Mouse (Mus musculus): Measurements from ENCODE around the gene Ppm1l. TPM values are rescaled to one million over a fixed set of nuclear protein-coding genes. Genes with fewer than 3 reads are reported as not detected.
"Not testable (repeated sequence)": the region's sequence is repeated elsewhere in the genome, so short reads cannot be mapped to it uniquely, and the experiment has no call there.

Ppm1l gene
- polyA plus RNA-seq, 1 experiment from 2014 or later, result 10.9 TPM

GRCm38 (mm10) chr3:69373544-69374306 lies 57.1 kb downstream of the Ppm1l start:
- Histone ChIP-seq H3K27ac (replicated peaks in 1 of 2; ENCODE audit: control insufficient read depth in 1 of 2, insufficient read depth in 1 of 2, low read depth in 2 of 2, low read length in 2 of 2) (no peak overlapping the region), H3K4me1 (ENCODE audit: control insufficient read depth in 2 of 2, insufficient read depth in 2 of 2, low read length in 2 of 2) (no peaks in the 10 kb centered on the region), H3K27me3 (ENCODE audit: control insufficient read depth, insufficient read depth, low read length) (no peaks in the 10 kb centered on the region), H3K36me3 (ENCODE audit: control insufficient read depth, insufficient read depth, low read length) (no peaks in the 10 kb centered on the region), H3K9ac (ENCODE audit: low read length) (no peak overlapping the region), H3K4me2 (ENCODE audit: low read length) (no peak overlapping the region), H3K4me3 (ENCODE audit: control insufficient read depth in 1 of 2, insufficient read depth in 1 of 2, low read depth in 1 of 2, low read length in 2 of 2) (no peak overlapping the region), H3K9me3 (ENCODE audit: control insufficient read depth, low read length) (peaks cover 3% of the 10 kb centered on the region; the same call in 1 of the 2 replicates)
- no peak for ATAC-seq (ENCODE audit: insufficient number of reproducible peaks, insufficient read depth, low FRiP score, low read depth)
- 77% methylated on average over 10 of the region's 10 CpGs for WGBS

DNA sequence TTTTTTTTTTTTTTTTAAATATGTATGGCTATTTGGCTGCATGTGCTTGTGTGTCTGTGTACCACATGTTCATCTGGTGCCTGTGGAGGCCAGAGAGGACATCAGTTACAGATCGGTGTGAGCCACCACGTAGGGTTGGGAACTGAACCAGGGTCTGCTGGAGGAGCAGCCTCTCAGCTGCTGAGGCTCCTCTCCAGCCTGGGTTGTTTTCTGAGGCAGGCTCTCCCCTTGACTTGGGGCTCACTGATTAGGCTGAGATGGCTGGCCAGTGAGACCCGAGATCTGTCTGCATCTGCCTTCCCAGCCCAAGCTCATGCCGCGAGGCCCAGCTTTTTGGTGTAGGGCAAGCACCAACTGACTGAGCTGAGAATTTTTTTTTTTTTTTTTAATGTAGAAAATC lies 57.9 kb downstream of the Ppm1l start:
- no peak overlapping the region for H3K4me3 ChIP-seq (ENCODE audit: control insufficient read depth in 1 of 2, insufficient read depth in 1 of 2, low read depth in 1 of 2, low read length in 2 of 2)
- H3K4me1 ChIP-seq (ENCODE audit: control insufficient read depth in 2 of 2, insufficient read depth in 2 of 2, low read length in 2 of 2), result no peaks in the 10 kb centered on the region
- H3K36me3 ChIP-seq (ENCODE audit: control insufficient read depth, insufficient read depth, low read length), result no peaks in the 10 kb centered on the region
- peaks cover 3% of the 10 kb centered on the region; the same call in 1 of the 2 replicates for H3K9me3 ChIP-seq (ENCODE audit: control insufficient read depth, low read length)
- no peak overlapping the region for H3K4me2 ChIP-seq (ENCODE audit: low read length)
- no peaks in the 10 kb centered on the region for H3K27me3 ChIP-seq (ENCODE audit: control insufficient read depth, insufficient read depth, low read length)
- ATAC-seq (ENCODE audit: insufficient number of reproducible peaks, insufficient read depth, low FRiP score, low read depth), result no peak
- H3K27ac ChIP-seq (replicated peaks in 1 of 2; ENCODE audit: control insufficient read depth in 1 of 2, insufficient read depth in 1 of 2, low read depth in 2 of 2, low read length in 2 of 2), result no peak overlapping the region
- H3K9ac ChIP-seq (ENCODE audit: low read length), result no peak overlapping the region
- WGBS, result 80% methylated on average over 5 of the region's 5 CpGs

DNA sequence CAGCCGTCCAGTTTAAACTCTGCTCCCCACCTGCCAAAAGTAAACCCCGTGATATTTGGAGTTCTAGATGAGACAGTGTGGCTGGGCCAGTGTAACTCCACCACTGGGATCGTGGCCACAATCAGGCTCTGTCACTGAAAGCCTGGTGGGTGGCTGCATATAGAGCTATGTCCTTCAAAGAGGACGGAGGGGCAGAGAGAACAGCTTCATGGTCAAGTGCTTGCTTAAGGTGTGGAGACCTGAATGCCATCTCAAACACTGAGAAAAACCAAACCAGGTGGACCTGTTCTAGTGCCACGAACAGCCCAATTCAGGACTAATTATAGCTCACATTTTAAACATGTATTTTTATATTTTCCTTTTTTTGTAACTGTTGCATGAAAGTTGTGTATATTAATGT lies 58.3 kb downstream of the Ppm1l start:
- Histone ChIP-seq H3K9me3 (ENCODE audit: control insufficient read depth, low read length) (peaks cover 3% of the 10 kb centered on the region; the same call in 1 of the 2 replicates), H3K4me1 (ENCODE audit: control insufficient read depth in 2 of 2, insufficient read depth in 2 of 2, low read length in 2 of 2) (no peaks in the 10 kb centered on the region), H3K27me3 (ENCODE audit: control insufficient read depth, insufficient read depth, low read length) (no peaks in the 10 kb centered on the region), H3K36me3 (ENCODE audit: control insufficient read depth, insufficient read depth, low read length) (no peaks in the 10 kb centered on the region), H3K9ac (ENCODE audit: low read length) (no peak overlapping the region), H3K4me3 (ENCODE audit: control insufficient read depth in 1 of 2, insufficient read depth in 1 of 2, low read depth in 1 of 2, low read length in 2 of 2) (no peak overlapping the region), H3K4me2 (ENCODE audit: low read length) (no peak overlapping the region), H3K27ac (replicated peaks in 1 of 2; ENCODE audit: control insufficient read depth in 1 of 2, insufficient read depth in 1 of 2, low read depth in 2 of 2, low read length in 2 of 2) (no peak overlapping the region)
- no peak for ATAC-seq (ENCODE audit: insufficient number of reproducible peaks, insufficient read depth, low FRiP score, low read depth)
- 64% methylated on average over 5 of the region's 5 CpGs for WGBS

DNA sequence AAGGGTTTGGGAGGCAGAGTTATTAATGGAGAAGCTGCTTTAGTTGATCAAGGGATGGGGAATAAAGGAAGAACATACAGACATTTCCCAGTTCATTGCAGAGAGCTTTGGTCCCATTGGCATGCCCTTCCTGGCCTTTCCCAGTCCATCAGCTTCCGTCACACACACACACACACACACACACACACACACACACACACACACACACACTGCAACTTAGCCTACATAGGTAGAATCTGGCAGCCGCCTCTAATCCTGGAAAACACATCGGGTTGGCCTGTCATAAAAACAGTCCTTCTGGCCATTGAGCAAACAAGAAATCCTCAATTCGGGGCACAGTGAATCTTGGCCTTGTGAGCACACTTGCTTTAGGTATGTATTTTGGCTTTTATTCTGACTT lies 64.6 kb downstream of the Ppm1l start:
- no peaks in the 10 kb centered on the region for H3K27me3 ChIP-seq (ENCODE audit: control insufficient read depth, insufficient read depth, low read length)
- no peak overlapping the region for H3K27ac ChIP-seq (replicated peaks in 1 of 2; ENCODE audit: control insufficient read depth in 1 of 2, insufficient read depth in 1 of 2, low read depth in 2 of 2, low read length in 2 of 2)
- H3K4me1 ChIP-seq (ENCODE audit: control insufficient read depth in 2 of 2, insufficient read depth in 2 of 2, low read length in 2 of 2), result no peaks in the 10 kb centered on the region
- no peak overlapping the region for H3K4me3 ChIP-seq (ENCODE audit: control insufficient read depth in 1 of 2, insufficient read depth in 1 of 2, low read depth in 1 of 2, low read length in 2 of 2)
- H3K9me3 ChIP-seq (ENCODE audit: control insufficient read depth, low read length), result 0 out of 2 replicates have a peak, but pooled peaks cover 3% of the 10 kb centered on the region
- H3K4me2 ChIP-seq (ENCODE audit: low read length), result no peak overlapping the region
- H3K9ac ChIP-seq (ENCODE audit: low read length), result no peak overlapping the region
- no peaks in the 10 kb centered on the region for H3K36me3 ChIP-seq (ENCODE audit: control insufficient read depth, insufficient read depth, low read length)
- no peak for ATAC-seq (ENCODE audit: insufficient number of reproducible peaks, insufficient read depth, low FRiP score, low read depth)
- 84% methylated on average over 4 of the region's 4 CpGs for WGBS

DNA sequence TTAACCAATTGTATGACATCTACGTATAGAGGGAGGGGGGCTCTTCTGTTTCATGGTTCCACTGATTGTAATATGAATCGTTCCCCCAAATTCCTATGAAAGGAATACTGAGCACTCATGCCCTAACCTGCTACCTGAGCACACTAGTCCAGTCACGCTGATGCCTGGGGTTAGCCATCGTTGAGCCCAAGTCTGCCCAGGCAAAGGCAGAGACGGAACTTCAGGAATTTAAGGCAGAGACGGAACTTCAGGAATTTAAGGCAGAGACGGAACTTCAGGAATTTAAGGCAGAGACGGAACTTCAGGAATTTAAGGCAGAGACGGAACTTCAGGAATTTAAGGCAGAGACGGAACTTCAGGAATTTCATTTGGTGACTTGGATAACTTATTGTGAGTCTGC lies 75.2 kb downstream of the Ppm1l start:
- H3K27me3 ChIP-seq (ENCODE audit: control insufficient read depth, insufficient read depth, low read length); H3K4me2 ChIP-seq (ENCODE audit: low read length); H3K27ac ChIP-seq (replicated peaks in 1 of 2; ENCODE audit: control insufficient read depth in 1 of 2, insufficient read depth in 1 of 2, low read depth in 2 of 2, low read length in 2 of 2); H3K9me3 ChIP-seq (ENCODE audit: control insufficient read depth, low read length); H3K4me1 ChIP-seq (ENCODE audit: control insufficient read depth in 2 of 2, insufficient read depth in 2 of 2, low read length in 2 of 2); H3K36me3 ChIP-seq (ENCODE audit: control insufficient read depth, insufficient read depth, low read length); H3K4me3 ChIP-seq (ENCODE audit: control insufficient read depth in 1 of 2, insufficient read depth in 1 of 2, low read depth in 1 of 2, low read length in 2 of 2); H3K9ac ChIP-seq (ENCODE audit: low read length); ATAC-seq (ENCODE audit: insufficient number of reproducible peaks, insufficient read depth, low FRiP score, low read depth): not testable (repeated sequence)
- 42% methylated on average over 10 of the region's 10 CpGs for WGBS

DNA sequence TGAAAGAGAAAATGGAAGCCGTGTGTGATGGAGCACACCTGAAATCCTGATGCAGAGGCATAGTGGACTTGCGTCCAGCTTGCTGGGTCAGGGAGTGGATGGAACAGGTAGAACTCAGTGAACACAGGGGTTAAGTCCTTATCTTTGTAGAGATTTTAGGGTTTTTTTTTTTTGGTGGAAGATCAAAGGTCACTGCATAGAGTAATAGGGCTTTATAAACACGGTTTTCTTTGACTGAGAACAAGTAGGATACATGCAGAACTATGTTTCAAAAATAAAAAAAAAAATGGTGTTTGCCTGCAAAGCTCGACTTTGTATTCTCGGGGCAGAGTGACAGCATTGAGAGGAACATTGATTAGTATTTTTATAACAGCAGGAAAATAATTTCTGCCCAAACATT lies 75.6 kb downstream of the Ppm1l start:
- Histone ChIP-seq H3K4me1 (ENCODE audit: control insufficient read depth in 2 of 2, insufficient read depth in 2 of 2, low read length in 2 of 2) (no peaks in the 10 kb centered on the region; a peak in 1 of 4 replicates), H3K4me3 (ENCODE audit: control insufficient read depth in 1 of 2, insufficient read depth in 1 of 2, low read depth in 1 of 2, low read length in 2 of 2) (no peak overlapping the region), H3K27me3 (ENCODE audit: control insufficient read depth, insufficient read depth, low read length) (no peaks in the 10 kb centered on the region), H3K36me3 (ENCODE audit: control insufficient read depth, insufficient read depth, low read length) (no peaks in the 10 kb centered on the region), H3K27ac (replicated peaks in 1 of 2; ENCODE audit: control insufficient read depth in 1 of 2, insufficient read depth in 1 of 2, low read depth in 2 of 2, low read length in 2 of 2) (no peak overlapping the region), H3K9ac (ENCODE audit: low read length) (no peak overlapping the region), H3K9me3 (ENCODE audit: control insufficient read depth, low read length) (no peaks in the 10 kb centered on the region), H3K4me2 (ENCODE audit: low read length) (no peak overlapping the region)
- ATAC-seq (ENCODE audit: insufficient number of reproducible peaks, insufficient read depth, low FRiP score, low read depth), result no peak
- 76% methylated on average over 5 of the region's 5 CpGs for WGBS

- no peak overlapping the region for H3K27ac ChIP-seq (replicated peaks in 1 of 2; ENCODE audit: control insufficient read depth in 1 of 2, insufficient read depth in 1 of 2, low read depth in 2 of 2, low read length in 2 of 2)
- no peaks in the 10 kb centered on the region for H3K27me3 ChIP-seq (ENCODE audit: control insufficient read depth, insufficient read depth, low read length)
- no peak for ATAC-seq (ENCODE audit: insufficient number of reproducible peaks, insufficient read depth, low FRiP score, low read depth)
These were observed 76.4 kb downstream of the Ppm1l start for GRCm38 (mm10) chr3:69393079-69393478.

DNA sequence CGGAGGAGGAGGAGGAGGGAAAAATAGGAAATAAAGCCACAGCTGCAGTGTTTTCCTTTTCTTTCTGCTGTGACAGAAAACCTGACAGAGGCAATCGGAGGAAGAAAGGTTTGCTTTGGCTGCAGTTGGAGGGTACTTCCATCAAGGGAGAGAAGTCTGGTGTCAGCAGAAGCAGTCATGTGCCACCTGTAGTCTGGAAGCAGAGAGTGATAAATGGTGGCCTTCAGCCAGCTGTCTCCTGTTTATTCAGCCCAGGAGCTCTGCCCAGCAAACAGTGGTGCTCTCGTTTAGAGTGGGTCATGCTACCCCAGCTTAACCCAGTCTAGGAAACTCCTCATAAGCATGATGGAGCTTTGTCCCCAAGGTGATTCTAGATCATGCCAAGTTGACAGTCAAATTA lies 77.3 kb downstream of the Ppm1l start:
- Histone ChIP-seq H3K4me2 (ENCODE audit: low read length) (no peak overlapping the region), H3K4me1 (ENCODE audit: control insufficient read depth in 2 of 2, insufficient read depth in 2 of 2, low read length in 2 of 2) (no peaks in the 10 kb centered on the region; a peak in 1 of 4 replicates), H3K27me3 (ENCODE audit: control insufficient read depth, insufficient read depth, low read length) (no peaks in the 10 kb centered on the region), H3K27ac (replicated peaks in 1 of 2; ENCODE audit: control insufficient read depth in 1 of 2, insufficient read depth in 1 of 2, low read depth in 2 of 2, low read length in 2 of 2) (no peak overlapping the region), H3K9me3 (ENCODE audit: control insufficient read depth, low read length) (no peaks in the 10 kb centered on the region), H3K4me3 (ENCODE audit: control insufficient read depth in 1 of 2, insufficient read depth in 1 of 2, low read depth in 1 of 2, low read length in 2 of 2) (no peak overlapping the region), H3K9ac (ENCODE audit: low read length) (no peak overlapping the region), H3K36me3 (ENCODE audit: control insufficient read depth, insufficient read depth, low read length) (no peaks in the 10 kb centered on the region)
- WGBS, result 54% methylated on average over 2 of the region's 3 CpGs
- no peak for ATAC-seq (ENCODE audit: insufficient number of reproducible peaks, insufficient read depth, low FRiP score, low read depth)

More at GRCm38 (mm10) chr3:69393079-69393478, 76.4 kb downstream of the Ppm1l start:
- Histone ChIP-seq H3K4me3 (ENCODE audit: control insufficient read depth in 1 of 2, insufficient read depth in 1 of 2, low read depth in 1 of 2, low read length in 2 of 2) (no peak overlapping the region), H3K36me3 (ENCODE audit: control insufficient read depth, insufficient read depth, low read length) (no peaks in the 10 kb centered on the region), H3K4me2 (ENCODE audit: low read length) (no peak overlapping the region), H3K4me1 (ENCODE audit: control insufficient read depth in 2 of 2, insufficient read depth in 2 of 2, low read length in 2 of 2) (no peaks in the 10 kb centered on the region; a peak in 1 of 4 replicates), H3K9ac (ENCODE audit: low read length) (no peak overlapping the region), H3K9me3 (ENCODE audit: control insufficient read depth, low read length) (no peaks in the 10 kb centered on the region)
- WGBS, result 88% methylated on average over 9 of the region's 9 CpGs

Measured in heart, embryonic 14.5 days (tissue).